Mouse (Mus musculus) gastrocnemius, adult 8-10 months (tissue): ENCODE data around the gene Hic1. TPM values are rescaled to one million over a fixed set of nuclear protein-coding genes. Genes with fewer than 3 reads are reported as not detected.
A peak's percentile ranks its signal among the peaks of the same experiment; 100 is the strongest.

ENCODE experiments used
- DNase-seq, 2 experiments: peaks; one replicate each; pipeline ENCODE4 v3.0.0; 2022; ENCODE audit warnings: low spot score in 2 of 2
- total RNA-seq, 4 experiments: library from RNA; stranded (reverse); gene quantifications; 2 replicates each; pipeline ENCODE4 v1.2.4; 2022

Hic1 gene
- total RNA-seq = 1 to 10 TPM; 2.7 to 5.0 (median 4.0) TPM

DNA sequence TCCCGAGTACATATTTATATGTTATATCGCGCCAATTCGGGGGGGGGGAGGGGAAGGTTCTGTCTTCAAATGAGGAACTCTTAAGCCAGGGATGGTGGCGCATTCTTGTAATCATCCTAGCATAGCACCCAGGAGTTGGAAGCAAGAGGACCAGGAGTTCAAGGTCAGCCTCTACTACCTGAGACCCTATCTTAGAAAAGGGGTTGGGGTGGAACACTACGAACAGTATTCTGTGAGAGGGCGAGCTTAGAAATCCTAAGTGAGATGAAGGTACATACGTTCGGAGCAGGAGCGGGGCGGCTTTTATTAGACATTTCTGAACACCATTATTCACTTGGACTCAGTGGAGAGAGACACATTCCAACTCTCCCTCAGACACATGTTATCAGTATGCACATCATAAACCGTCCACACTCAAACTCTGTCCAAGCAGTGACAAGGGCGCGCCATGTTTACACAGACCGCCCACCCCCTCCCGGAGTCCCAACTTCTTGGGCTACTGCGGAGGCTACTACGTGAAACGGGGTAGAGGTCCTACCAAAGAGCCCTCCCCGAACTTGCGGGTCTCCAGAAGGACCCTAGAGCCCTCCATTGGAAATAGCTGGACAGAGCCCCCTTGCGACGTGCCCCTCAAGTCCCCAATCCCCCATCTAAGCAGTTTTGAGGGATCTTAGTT is at the start of gene Hic1:
Gene Hic1 (minus strand): TSS at position 115 of the 676 bp plus-strand sequence.
- DNase-seq = no peak

DNA sequence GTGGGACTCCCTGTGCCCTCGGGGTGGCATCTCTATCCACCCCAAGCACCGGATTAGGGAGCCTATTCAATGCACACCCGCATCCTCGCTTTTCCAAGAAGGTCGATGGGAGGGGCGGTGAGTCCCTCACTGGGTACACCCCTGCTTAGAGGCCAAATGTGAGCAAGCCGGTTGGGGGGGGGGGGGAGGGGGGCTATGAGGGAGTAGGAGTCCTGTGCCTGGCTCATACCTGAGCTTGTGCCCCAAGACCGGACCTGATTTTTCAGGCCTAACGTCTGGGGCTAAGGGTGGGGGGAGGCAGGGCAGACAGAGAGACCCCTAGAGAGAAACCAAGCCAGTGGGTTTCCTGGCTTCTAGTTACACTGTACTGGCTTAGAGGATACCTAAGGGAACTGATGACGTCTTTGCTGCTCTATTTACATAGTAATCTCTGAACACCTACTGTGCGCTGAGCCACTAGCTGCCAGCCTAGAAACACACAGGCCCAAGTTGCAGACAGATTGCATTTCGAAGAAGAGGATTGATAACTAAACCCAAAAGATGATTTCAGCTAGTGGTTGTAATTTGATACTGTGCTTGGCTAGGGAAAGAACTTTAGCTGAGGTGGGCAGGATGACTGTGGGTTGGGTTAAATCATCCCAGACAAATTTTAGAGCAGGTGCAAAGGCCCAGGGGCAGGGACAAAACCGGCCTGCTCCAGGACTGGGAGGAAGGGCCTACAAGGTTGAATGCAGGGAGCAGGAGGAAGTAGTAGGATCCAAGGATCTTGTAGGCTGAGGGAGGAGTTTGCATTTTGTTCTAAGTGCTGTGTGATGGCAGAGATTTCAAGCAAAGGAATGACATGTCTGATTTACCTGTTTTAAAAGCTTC is 45.0 kb upstream of the Hic1 start:
- DNase-seq = no peak

DNA sequence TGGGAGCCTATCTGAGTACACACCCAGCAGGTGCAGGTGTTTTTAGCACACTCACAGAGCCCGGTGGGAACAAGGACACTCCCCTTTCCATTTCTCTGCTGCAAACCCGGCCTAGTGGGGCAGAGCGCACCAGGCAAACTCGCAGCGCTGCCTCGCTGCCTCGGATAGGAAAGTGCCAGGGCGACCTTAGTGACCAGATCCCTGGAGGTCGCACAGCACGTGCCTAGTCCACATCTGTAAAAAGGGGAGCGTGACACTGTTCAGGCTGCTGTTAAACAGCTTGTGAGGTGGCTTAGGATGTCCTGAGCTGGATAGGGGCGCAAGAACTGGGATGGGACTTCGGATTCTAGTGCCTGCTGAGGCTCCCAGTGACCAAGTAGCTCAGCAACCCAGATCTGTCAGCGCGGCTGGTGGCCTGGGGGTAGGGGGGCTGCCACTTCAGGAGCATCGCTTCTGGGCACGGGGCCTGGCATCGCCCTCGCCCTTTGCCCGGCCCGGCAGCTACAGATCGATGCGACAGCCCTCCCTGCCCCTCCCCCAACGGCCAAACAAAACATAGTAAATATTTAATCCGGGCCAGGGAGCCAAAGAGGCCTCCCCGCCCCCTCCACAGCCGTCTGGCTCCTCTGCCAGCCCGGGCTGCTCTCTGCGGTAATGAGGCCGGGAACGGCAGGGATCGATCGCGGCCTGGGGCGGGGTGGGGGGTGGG is 44.2 kb upstream of the Hic1 start:
- DNase-seq = no peak

DNA sequence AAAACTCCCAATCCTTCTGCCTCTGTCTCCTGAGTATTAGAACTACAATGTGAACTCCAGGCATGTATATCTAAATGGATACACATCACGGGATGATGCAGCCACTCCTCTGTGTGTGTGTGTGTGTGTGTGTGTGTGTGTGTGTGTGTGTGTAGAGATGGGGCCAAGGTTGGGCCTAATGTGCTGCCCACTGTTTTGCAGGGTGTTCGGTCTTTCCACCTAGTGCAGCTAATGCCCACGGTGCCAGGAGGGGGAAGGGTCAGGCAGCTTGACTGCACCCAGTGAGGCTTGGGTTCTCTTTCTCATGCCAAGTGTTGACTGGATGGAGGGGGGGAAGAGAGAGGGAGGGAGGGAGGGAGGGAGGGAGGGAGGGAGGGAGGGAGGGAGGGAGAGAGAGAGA is 43.6 kb upstream of the Hic1 start:
- no peak for DNase-seq

- peak in 1 of 2 experiments; percentile 65 for DNase-seq
Measured at GRCm38 (mm10) chr11:75212031-75212667, 42.8 kb upstream of the Hic1 start.

GRCm38 (mm10) chr11:75210755-75211154 is 41.4 kb upstream of the Hic1 start:
- DNase-seq = no peak

GRCm38 (mm10) chr11:75210093-75210492 is 40.8 kb upstream of the Hic1 start:
- no peak for DNase-seq

- no peak for DNase-seq
Measured at GRCm38 (mm10) chr11:75209363-75209762, 40.0 kb upstream of the Hic1 start.

GRCm38 (mm10) chr11:75206347-75206746 is 37.0 kb upstream of the Hic1 start:
- no peak for DNase-seq

GRCm38 (mm10) chr11:75204472-75204871 is 35.2 kb upstream of the Hic1 start:
- no peak for DNase-seq

- DNase-seq = no peak
Measured at GRCm38 (mm10) chr11:75203926-75204325, 34.6 kb upstream of the Hic1 start.

GRCm38 (mm10) chr11:75201721-75202120 is 32.4 kb upstream of the Hic1 start:
- no peak for DNase-seq

- no peak for DNase-seq
Measured at GRCm38 (mm10) chr11:75200935-75201334, 31.6 kb upstream of the Hic1 start.

DNA sequence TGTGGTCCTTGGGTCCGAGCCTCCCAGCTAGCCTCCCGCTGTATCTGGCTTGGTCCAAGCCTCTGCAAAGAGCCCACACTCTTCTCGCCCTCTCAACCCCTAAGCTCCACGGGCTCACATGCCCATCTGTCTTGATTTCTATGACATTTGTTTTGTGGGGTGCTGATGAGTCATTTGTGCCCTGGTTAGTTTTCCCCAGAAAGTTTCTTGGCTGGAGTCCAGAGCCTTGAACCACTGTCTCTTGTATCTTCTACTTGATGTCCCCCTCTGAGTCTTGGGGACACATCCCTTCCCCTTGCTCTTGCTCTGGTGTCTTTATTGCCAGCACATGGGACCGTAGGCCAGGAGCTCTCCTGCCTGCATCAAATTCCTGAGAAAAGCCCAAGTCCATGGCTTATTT is 30.6 kb upstream of the Hic1 start:
- no peak for DNase-seq

- no peak for DNase-seq
Measured at GRCm38 (mm10) chr11:75198792-75199191, 29.5 kb upstream of the Hic1 start.

- no peak for DNase-seq
Measured at GRCm38 (mm10) chr11:75197956-75198355, 28.6 kb upstream of the Hic1 start.

GRCm38 (mm10) chr11:75196131-75196530 is 26.8 kb upstream of the Hic1 start:
- no peak for DNase-seq

DNA sequence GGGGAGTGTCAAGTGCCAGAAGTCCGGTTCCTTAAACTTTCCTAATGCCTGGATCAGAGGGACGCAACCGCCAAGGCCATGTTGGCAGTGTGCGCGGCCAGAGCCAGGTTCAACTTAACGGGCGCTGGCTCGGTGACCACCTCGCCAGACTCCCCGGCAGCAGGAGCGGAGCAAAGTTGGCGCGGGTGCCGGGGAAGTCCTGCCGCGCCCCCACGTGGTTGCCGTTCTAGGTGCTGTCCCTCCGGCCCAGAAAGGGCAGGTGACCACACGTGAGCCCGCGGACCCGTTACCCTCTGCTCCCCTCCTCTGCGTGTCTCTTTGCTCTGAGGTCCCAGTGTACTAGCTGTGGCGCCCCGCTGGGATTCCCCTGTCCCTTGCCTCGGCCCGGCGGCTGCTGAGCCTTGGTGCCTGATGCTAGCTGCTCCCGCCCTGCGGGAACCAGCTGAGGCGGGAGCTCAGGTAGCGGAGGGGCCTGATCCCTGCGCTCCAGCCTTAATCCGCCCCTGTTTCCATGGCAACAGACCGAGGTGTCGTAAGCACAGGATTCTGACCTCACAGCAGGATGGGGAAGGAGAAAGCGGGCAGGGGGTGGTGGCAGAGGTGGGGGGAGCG is 25.6 kb upstream of the Hic1 start:
- DNase-seq = no peak

DNA sequence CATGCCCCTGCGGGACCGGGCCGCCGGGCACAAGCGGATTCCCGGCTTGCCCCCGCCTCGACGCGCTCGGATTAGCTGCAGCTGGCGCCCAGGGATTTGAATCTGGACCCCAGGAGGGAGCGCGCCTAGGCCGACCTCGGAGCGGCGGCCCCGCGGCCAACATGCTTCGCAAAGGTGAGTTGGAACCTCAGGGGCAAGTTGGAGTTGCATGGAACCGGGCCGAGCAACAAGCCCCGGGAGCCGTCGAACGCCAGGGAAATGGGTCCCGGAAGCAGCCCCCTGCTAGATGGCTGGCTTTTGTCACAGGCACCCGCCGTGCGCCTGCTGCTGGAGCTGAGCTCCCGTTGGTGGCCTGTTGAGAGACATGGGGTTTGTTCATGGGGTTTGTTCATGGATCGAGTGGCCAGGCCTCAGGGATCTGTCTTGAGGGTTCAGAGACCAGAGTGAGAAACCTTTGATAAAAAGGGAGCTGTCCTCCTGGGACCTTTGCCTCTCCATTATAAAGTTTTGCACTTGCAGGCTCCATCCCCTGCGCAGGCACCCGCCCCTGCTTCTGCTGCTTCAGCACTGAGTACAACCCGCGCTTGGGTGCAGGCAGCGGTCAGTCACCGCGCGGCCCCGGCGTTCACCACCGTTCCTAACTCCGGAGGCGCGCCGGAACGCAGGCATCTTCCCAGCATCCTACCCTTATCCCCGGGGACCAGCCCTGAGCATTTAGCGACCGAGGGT is 25.0 kb upstream of the Hic1 start:
- DNase-seq = no peak

DNA sequence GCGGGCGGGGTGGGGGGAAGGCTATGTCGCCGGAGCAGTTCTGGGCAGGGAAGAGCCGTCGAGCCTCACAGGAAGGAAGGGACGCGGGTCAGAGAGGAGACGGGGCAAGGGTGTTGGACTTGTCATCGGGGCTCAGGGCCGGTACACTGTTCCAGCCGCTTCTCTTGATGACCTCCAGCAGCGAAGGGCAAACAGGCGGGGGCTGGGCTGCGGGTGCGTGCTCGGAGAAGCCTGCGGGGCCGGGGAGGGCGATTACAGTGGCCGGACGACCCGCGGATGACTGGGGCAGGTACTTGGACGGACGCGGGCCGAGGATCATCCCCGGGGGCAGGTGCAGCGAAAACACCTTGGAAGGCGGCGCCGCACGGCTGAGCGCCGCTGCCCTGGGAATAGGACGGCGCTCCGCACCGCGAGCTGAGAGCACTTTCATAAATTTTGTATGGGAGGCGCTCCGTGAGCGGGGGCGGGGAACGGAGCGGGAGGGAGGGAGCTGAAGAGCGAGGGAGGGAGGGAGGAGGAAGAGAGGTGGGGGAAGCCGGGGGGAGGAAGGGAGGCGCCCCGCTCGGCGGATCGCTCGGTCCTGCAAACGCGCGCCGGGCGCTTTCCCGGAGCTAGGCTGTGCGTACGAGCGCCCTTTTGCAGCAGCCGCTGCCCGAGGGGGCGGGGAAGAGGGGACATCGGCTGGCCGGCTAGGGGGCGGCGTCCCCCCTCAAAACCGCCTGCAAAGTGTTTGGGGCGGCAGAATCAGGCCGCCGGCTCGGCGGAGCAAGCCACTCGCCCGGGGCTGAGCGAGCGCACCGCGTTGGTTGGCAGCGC is 24.1 kb upstream of the Hic1 start, which contains the start of gene Rtn4rl1:
Gene Rtn4rl1 (plus strand): TSS at position 528 of the 816 bp plus-strand sequence.
- DNase-seq = peak in 1 of 2 experiments; percentile 43
